Mouse (Mus musculus) C3H10T1/2 (cell line): ENCODE measurements around the gene Slc16a4. TPM values are rescaled to one million over a fixed set of nuclear protein-coding genes. Genes with fewer than 3 reads are reported as not detected.

ENCODE experiments used
- polyA plus RNA-seq, 2 experiments: library from polyadenylated mRNA; unstranded; fragments of >200 nt; fragmentation: generic; extraction: Trizol; gene quantifications; one replicate each; pipeline ENCODE4 v1.2.1; 2012; ENCODE audit warnings: missing spikeins in 2 of 2

The Slc16a4 gene
- polyA plus RNA-seq = under 1 TPM in 1 of 2 experiments, not detected in 1; 0.40 TPM

GRCm38 (mm10) chr3:107290764-107291381 lies at the start of gene Slc16a4:
Gene Slc16a4 (plus strand): TSS chr3:107291230.

GRCm38 (mm10) chr3:107278479-107279269 lies 12.4 kb upstream of the Slc16a4 start, which contains the start of gene Lamtor5:
Gene Lamtor5 (plus strand): TSS chr3:107278858.

GRCm38 (mm10) chr3:107333381-107334201 lies 42.6 kb downstream of the Slc16a4 start, which contains the start of gene Rbm15:
Gene Rbm15 (minus strand): TSS chr3:107333673.

Other genes with a start within 250 kb of the Slc16a4 start
- not detected for gene Kcna2, start 190.1 kb upstream of the Slc16a4 start, polyA plus RNA-seq
- gene Kcna10, start 108.2 kb upstream of the Slc16a4 start, polyA plus RNA-seq = not detected
- gene Cym, start 69.5 kb upstream of the Slc16a4 start, polyA plus RNA-seq = not detected
- not detected for gene A630076J17Rik, start 60.6 kb upstream of the Slc16a4 start, polyA plus RNA-seq
- not detected for gene Prok1, start 51.5 kb upstream of the Slc16a4 start, polyA plus RNA-seq
- 100 to 1,000 TPM; 104 to 143 TPM for gene Lamtor5, start 12.4 kb upstream of the Slc16a4 start, polyA plus RNA-seq
- gene Rbm15, start 42.4 kb downstream of the Slc16a4 start, polyA plus RNA-seq = 1 to 10 TPM in 1 of 2 experiments, under 1 TPM in 1; 0.78 to 2.4 TPM
- under 1 TPM in 1 of 2 experiments, not detected in 1; 0.02 TPM for gene Kcnc4, start 168.3 kb downstream of the Slc16a4 start, polyA plus RNA-seq
- gene Slc6a17, start 226.8 kb downstream of the Slc16a4 start, polyA plus RNA-seq = not detected